In genomic region chr1:157560654-157561386, GRCm38 (mm10) we compare ENCODE assay signal across 8 mouse cellular contexts. TPM values are rescaled to one million over a fixed set of nuclear protein-coding genes. Genes with fewer than 3 reads are reported as not detected.
DNase-seq lines count a peak whose midpoint lies in the region; ATAC-seq and TF ChIP-seq lines count a peak whose summit lies in the region.

No protein-coding gene starts in this region.

- no peak overlapping the region for H3K27ac ChIP-seq in heart, postnatal 0 days (ENCODE audit: low read depth)
- no peak overlapping the region for H3K27ac ChIP-seq in limb, embryonic 13.5 days
- no peak overlapping the region for H3K27ac ChIP-seq in midbrain, postnatal 0 days (ENCODE audit: low read depth, low read length)

- peaks cover 23% of the 10 kb centered on the region for H3K27me3 ChIP-seq in E14TG2a.4 (ENCODE audit: insufficient read depth, low read length)
- peaks cover 2% of the 10 kb centered on the region; the same call in 1 of the 2 replicates for H3K27me3 ChIP-seq in heart, postnatal 0 days (ENCODE audit: control insufficient read depth, insufficient read depth, low read length)
- H3K27me3 ChIP-seq in limb, embryonic 13.5 days: peaks cover 15% of the 10 kb centered on the region
- H3K27me3 ChIP-seq in midbrain, postnatal 0 days (ENCODE audit: insufficient read depth, low read length): no peaks in the 10 kb centered on the region

- no peaks in the 10 kb centered on the region for H3K9me3 ChIP-seq in E14TG2a.4 (ENCODE audit: low read length)
- no peaks in the 10 kb centered on the region for H3K9me3 ChIP-seq in heart, postnatal 0 days (replicated peaks; ENCODE audit: control insufficient read depth, low read length)
- H3K9me3 ChIP-seq in limb, embryonic 13.5 days: no peaks in the 10 kb centered on the region
- H3K9me3 ChIP-seq in midbrain, postnatal 0 days (ENCODE audit: low read length): no peaks in the 10 kb centered on the region

- no peak for ATAC-seq in heart, postnatal 0 days (ENCODE audit: insufficient read depth, low read depth)
- peak; percentile 28; the same call in 1 of the 2 replicates for ATAC-seq in limb, embryonic 13.5 days (ENCODE audit: low FRiP score, low read depth)
- peak; percentile 23; the same call in 1 of the 2 replicates for ATAC-seq in midbrain, postnatal 0 days (ENCODE audit: low FRiP score)

- DNase-seq in A20 (ENCODE audit: low read depth, low spot score): peak; percentile 36
- peak; percentile 51 to 54 for DNase-seq in cerebellum, postnatal 14 days
- peak; percentile 50 for DNase-seq in heart, postnatal 0 days (ENCODE audit: low spot score)
- DNase-seq in midbrain, postnatal 0 days (ENCODE audit: low spot score): peak; percentile 70
- no peak for DNase-seq in urinary bladder, adult 2 months (ENCODE audit: low spot score)
- DNase-seq in Muller cell, postnatal 12 days (ENCODE audit: inconsistent ontology term): no peak

- TF ChIP-seq CTCF in E14TG2a.4 (conservative IDR thresholded peaks at IDR 0.05; ENCODE audit: low read length): peak; percentile 81
- peak; percentile 61 for TF ChIP-seq CTCF in heart, postnatal 0 days (IDR thresholded peaks at IDR 0.05; ENCODE audit: low read depth)
- peak; percentile 77 for TF ChIP-seq CTCF in midbrain, postnatal 0 days (IDR thresholded peaks at IDR 0.05)

- peak overlapping the region; percentile 74 for H3K4me3 ChIP-seq in E14TG2a.4 (replicated peaks; ENCODE audit: low read length)
- H3K4me3 ChIP-seq in heart, postnatal 0 days (ENCODE audit: low read depth, low read length): no peak overlapping the region
- no peak overlapping the region for H3K4me3 ChIP-seq in limb, embryonic 13.5 days
- H3K4me3 ChIP-seq in midbrain, postnatal 0 days (ENCODE audit: low read depth, low read length): no peak overlapping the region

- no peaks in the 10 kb centered on the region for H3K36me3 ChIP-seq in E14TG2a.4 (ENCODE audit: insufficient read depth, low read length)
- H3K36me3 ChIP-seq in heart, postnatal 0 days (replicated peaks; ENCODE audit: control insufficient read depth, insufficient read depth, low read length): no peaks in the 10 kb centered on the region
- peaks cover 4% of the 10 kb centered on the region; the same call in 1 of the 2 replicates for H3K36me3 ChIP-seq in limb, embryonic 13.5 days
- H3K36me3 ChIP-seq in midbrain, postnatal 0 days (ENCODE audit: insufficient read depth, low read length): no peaks in the 10 kb centered on the region

- 15% methylated on average over 8 of the region's 8 CpGs for WGBS in heart, postnatal 0 days
- WGBS in limb, embryonic 13.5 days: 16% methylated on average over 8 of the region's 8 CpGs
- 19% methylated on average over 8 of the region's 8 CpGs for WGBS in midbrain, postnatal 0 days

- H3K4me2 ChIP-seq in heart, postnatal 0 days (ENCODE audit: low read depth, low read length): no peak overlapping the region
- no peak overlapping the region for H3K4me2 ChIP-seq in limb, embryonic 13.5 days (replicated peaks)
- no peak overlapping the region for H3K4me2 ChIP-seq in midbrain, postnatal 0 days (ENCODE audit: low read depth, low read length, poor library complexity, severe bottlenecking)

- H3K9ac ChIP-seq in heart, postnatal 0 days (replicated peaks; ENCODE audit: low read depth, low read length): no peak overlapping the region
- no peak overlapping the region for H3K9ac ChIP-seq in limb, embryonic 13.5 days
- H3K9ac ChIP-seq in midbrain, postnatal 0 days (replicated peaks; ENCODE audit: low read length, poor library complexity, severe bottlenecking): no peak overlapping the region

- H3K4me1 ChIP-seq in E14TG2a.4 (replicated peaks; ENCODE audit: low read depth, low read length): peaks cover 7% of the 10 kb centered on the region
- no peaks in the 10 kb centered on the region for H3K4me1 ChIP-seq in heart, postnatal 0 days (ENCODE audit: control insufficient read depth, insufficient read depth)
- H3K4me1 ChIP-seq in limb, embryonic 13.5 days: no peaks in the 10 kb centered on the region
- H3K4me1 ChIP-seq in midbrain, postnatal 0 days (ENCODE audit: insufficient read depth, low read length): 0 out of 2 replicates have a peak, but pooled peaks cover 5% of the 10 kb centered on the region

- TF ChIP-seq EP300 in heart, postnatal 0 days (IDR thresholded peaks at IDR 0.05; ENCODE audit: low read depth): no peak

RNA-seq across cellular contexts. Expression of gene Sec16b, which starts 54.3 kb away (rescaled TPM):
- 1.1 and 1.3 TPM in 2 replicates for total RNA-seq in heart, postnatal 0 days (2014; rRNA removed; ENCODE audit: low replicate concordance)
- 0.91 and 0.94 TPM in 2 replicates for polyA plus RNA-seq in heart, postnatal 0 days (2015; fragmentation: Nextera tagmentation; extraction: Ambion mirVana)
- polyA plus RNA-seq in limb, embryonic 13.5 days (2015; fragmentation: Nextera tagmentation; extraction: Ambion mirVana): 2.9 and 3.4 TPM in 2 replicates
- 0.33 and 0.49 TPM in 2 replicates for total RNA-seq in midbrain, postnatal 0 days (2014; rRNA removed)
- 0.30 and 0.39 TPM in 2 replicates for polyA plus RNA-seq in midbrain, postnatal 0 days (2015; fragmentation: Nextera tagmentation; extraction: Ambion mirVana)
- 7.1 and 9.2 TPM in 2 replicates for polyA plus RNA-seq in urinary bladder, adult 2 months (2012; rRNA removed)

Comparison
In these comparisons a context has a peak if more than half of its experiments do, and no peak if none do; other contexts are left out.
1. DNase-seq: peak in A20 (single experiment), cerebellum, postnatal 14 days (2 of 2), heart, postnatal 0 days (single experiment) and midbrain, postnatal 0 days (single experiment); none in urinary bladder, adult 2 months (single experiment) and Muller cell, postnatal 12 days (single experiment).
2. Peak in every context shown above with its lines, with median percentiles within 50 percentile points of each other: CTCF ChIP-seq.